Mouse (Mus musculus): ENCODE results near the gene Slc36a2.
"Not testable (repeated sequence)": the region's sequence is repeated elsewhere in the genome, so short reads cannot be mapped to it uniquely, and the experiment has no call there.

Gene Slc36a2

GRCm38 (mm10) chr11:55133204-55133603, 51.7 kb downstream of the Slc36a2 start:
- no peak for DNase-seq (ENCODE audit: low spot score in 2 of 2)

GRCm38 (mm10) chr11:55131946-55132345, 52.9 kb downstream of the Slc36a2 start:
- no peak for DNase-seq (ENCODE audit: low spot score in 2 of 2)

- no peak for DNase-seq (ENCODE audit: low spot score in 2 of 2)
These were observed 53.7 kb downstream of the Slc36a2 start for GRCm38 (mm10) chr11:55131077-55131742.

GRCm38 (mm10) chr11:55128411-55128810, 56.5 kb downstream of the Slc36a2 start:
- DNase-seq (ENCODE audit: low spot score in 2 of 2): no peak

GRCm38 (mm10) chr11:55127937-55128336, 56.9 kb downstream of the Slc36a2 start:
- no peak for DNase-seq (ENCODE audit: low spot score in 2 of 2)

- no peak for DNase-seq (ENCODE audit: low spot score in 2 of 2)
These were observed 58.2 kb downstream of the Slc36a2 start for GRCm38 (mm10) chr11:55126663-55127062.

- no peak for DNase-seq (ENCODE audit: low spot score in 2 of 2)
These were observed 63.4 kb downstream of the Slc36a2 start for GRCm38 (mm10) chr11:55121430-55121829.

- no peak for DNase-seq (ENCODE audit: low spot score in 2 of 2)
These were observed 64.0 kb downstream of the Slc36a2 start for GRCm38 (mm10) chr11:55120821-55121271.

GRCm38 (mm10) chr11:55120279-55120678, 64.6 kb downstream of the Slc36a2 start:
- no peak for DNase-seq (ENCODE audit: low spot score in 2 of 2)

- no peak for DNase-seq (ENCODE audit: low spot score in 2 of 2)
These were observed 67.8 kb downstream of the Slc36a2 start for GRCm38 (mm10) chr11:55117031-55117430.

- no peak for DNase-seq (ENCODE audit: low spot score in 2 of 2)
These were observed 68.9 kb downstream of the Slc36a2 start for GRCm38 (mm10) chr11:55116004-55116403.

GRCm38 (mm10) chr11:55114291-55114690, 70.6 kb downstream of the Slc36a2 start:
- no peak for DNase-seq (ENCODE audit: low spot score in 2 of 2)

- not testable (repeated sequence) for DNase-seq (ENCODE audit: low spot score in 2 of 2)
These were observed 71.0 kb downstream of the Slc36a2 start for GRCm38 (mm10) chr11:55113861-55114250.

GRCm38 (mm10) chr11:55113209-55113860, 71.5 kb downstream of the Slc36a2 start:
- no peak for DNase-seq (ENCODE audit: low spot score in 2 of 2)

GRCm38 (mm10) chr11:55110566-55111169, 74.2 kb downstream of the Slc36a2 start:
- no peak for DNase-seq (ENCODE audit: low spot score in 2 of 2)

- DNase-seq (ENCODE audit: low spot score in 2 of 2): no peak
These were observed 75.2 kb downstream of the Slc36a2 start for GRCm38 (mm10) chr11:55109521-55110300.
